Mouse (Mus musculus) heart, embryonic 11.5 days (tissue): Measurements from ENCODE around the gene Lims1. TPM values are rescaled to one million over a fixed set of nuclear protein-coding genes. Genes with fewer than 3 reads are reported as not detected.

Experiments used
- ATAC-seq: fragments of 200-750 bp; cut with Nextera tagmentation; replicated peaks from 2 replicates; pipeline ENCODE4 v1.8.0; 2017; ENCODE audit warnings: moderate library complexity; ENCODE audit not compliant: insufficient number of reproducible peaks, low FRiP score, low TSS enrichment
- H3K27ac ChIP-seq: fragments of 300-500 bp; sonication (generic); 2 replicates; pipeline ENCODE4 v1.5.1; 2014; ENCODE audit warnings: mild to moderate bottlenecking, low read depth, low read length
- H3K27me3 ChIP-seq: fragments of 300-500 bp; sonication (generic); 2 replicates; pipeline ENCODE4 v1.6.1; 2014; ENCODE audit warnings: mild to moderate bottlenecking, low read length, mixed read lengths; ENCODE audit not compliant: control insufficient read depth, insufficient read depth
- H3K36me3 ChIP-seq: fragments of 300-500 bp; sonication (generic); 2 replicates; pipeline ENCODE4 v1.6.1; 2014; ENCODE audit warnings: mild to moderate bottlenecking, low read length, moderate library complexity, mixed read lengths; ENCODE audit not compliant: control insufficient read depth, insufficient read depth
- H3K4me1 ChIP-seq: fragments of 300-500 bp; sonication (generic); 2 replicates; pipeline ENCODE4 v1.6.1; 2014; ENCODE audit warnings: low read length; ENCODE audit not compliant: control insufficient read depth, insufficient read depth
- H3K4me2 ChIP-seq: fragments of 300-500 bp; sonication (generic); 2 replicates; pipeline ENCODE4 v1.6.1; 2014; ENCODE audit warnings: mild to moderate bottlenecking, moderate library complexity
- H3K4me3 ChIP-seq: fragments of 300-500 bp; sonication (generic); 2 replicates; pipeline ENCODE4 v1.5.1; 2014; ENCODE audit warnings: low read depth, low read length
- H3K9ac ChIP-seq: fragments of 300-500 bp; sonication (generic); 2 replicates; pipeline ENCODE4 v1.6.1; 2014; ENCODE audit warnings: mild to moderate bottlenecking, low read depth, low read length, moderate library complexity
- H3K9me3 ChIP-seq: fragments of 300-500 bp; sonication (generic); replicated peaks from 2 replicates; pipeline ENCODE4 v1.6.1; 2016; ENCODE audit warnings: low read length; ENCODE audit not compliant: control insufficient read depth
- WGBS: fragments of 180-500 bp; shearing (Covaris S2); extraction: QIAGEN DNeasy Blood & Tissue Kit; methylation state at CpG from one replicate; pipeline ENCODE4 v1.1.7; 2014; ENCODE audit not compliant: insufficient replicate concordance; 5-methylcytosine and 5-hydroxymethylcytosine counted together
- polyA plus RNA-seq: library from polyadenylated mRNA; unstranded; fragments of >200 nt; fragmentation: Nextera tagmentation; extraction: Ambion mirVana; gene quantifications from 2 replicates; pipeline ENCODE4 v1.2.1, GENCODE M21; 2014

The Lims1 gene
- polyA plus RNA-seq, 1 experiment from 2014 or later = 120 TPM

DNA sequence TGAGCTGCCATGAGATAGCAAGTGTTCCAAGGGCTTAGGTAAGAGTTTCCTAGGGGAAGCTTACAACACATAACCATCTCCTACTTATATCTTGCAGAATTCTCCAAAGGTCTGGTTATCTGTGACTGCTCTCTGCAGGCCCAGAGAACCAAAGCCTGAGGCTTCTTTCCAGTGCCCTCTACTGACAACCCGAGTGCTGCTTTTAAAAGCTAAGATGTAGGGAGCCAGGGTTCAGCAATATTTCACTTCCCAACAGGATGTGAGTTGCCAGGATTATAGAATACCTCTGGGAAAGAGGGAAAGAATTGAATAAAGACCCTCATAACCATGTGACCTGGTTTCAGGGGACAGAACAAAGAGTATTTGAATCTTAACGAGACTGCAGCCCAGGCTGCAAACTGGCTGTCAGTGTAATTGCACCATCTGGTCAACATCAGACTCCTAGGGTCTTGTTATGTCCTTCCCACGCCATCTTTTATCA, 59.4 kb downstream of the Lims1 start:
- H3K4me3 ChIP-seq = no peak overlapping the region
- WGBS = 16% methylated on average over 3 of the region's 3 CpGs
- peaks cover 27% of the 10 kb centered on the region for H3K4me1 ChIP-seq
- peak overlapping the region; percentile 94 for H3K27ac ChIP-seq
- H3K4me2 ChIP-seq = peak overlapping the region; percentile 41
- no peaks in the 10 kb centered on the region for H3K36me3 ChIP-seq
- H3K9ac ChIP-seq = peak overlapping the region; percentile 39; the same call in 1 of the 2 replicates
- H3K27me3 ChIP-seq = no peaks in the 10 kb centered on the region
- ATAC-seq = 0 out of 2 replicates have a peak, but pooled peaks have one; percentile 13
- no peaks in the 10 kb centered on the region for H3K9me3 ChIP-seq

DNA sequence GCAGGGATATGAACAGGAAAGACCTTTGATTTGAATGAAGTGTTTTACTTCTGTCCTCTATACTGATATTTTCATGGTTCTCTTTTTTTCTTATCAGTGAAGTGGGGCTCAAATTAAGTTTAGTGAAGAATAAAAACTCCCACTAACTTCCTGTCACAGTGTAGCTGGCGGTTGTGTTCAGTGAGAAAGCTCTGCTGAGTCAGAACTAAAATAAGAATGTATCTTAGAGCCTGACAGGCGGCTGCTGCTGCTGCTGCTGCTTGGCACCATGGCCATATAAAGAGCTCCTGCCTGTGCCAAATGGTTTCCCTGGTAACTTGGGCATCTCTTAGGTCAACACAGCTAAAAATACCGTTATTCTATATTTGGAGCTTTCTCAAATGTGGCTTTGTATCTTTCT, 60.0 kb downstream of the Lims1 start:
- H3K4me3 ChIP-seq = no peak overlapping the region

DNA sequence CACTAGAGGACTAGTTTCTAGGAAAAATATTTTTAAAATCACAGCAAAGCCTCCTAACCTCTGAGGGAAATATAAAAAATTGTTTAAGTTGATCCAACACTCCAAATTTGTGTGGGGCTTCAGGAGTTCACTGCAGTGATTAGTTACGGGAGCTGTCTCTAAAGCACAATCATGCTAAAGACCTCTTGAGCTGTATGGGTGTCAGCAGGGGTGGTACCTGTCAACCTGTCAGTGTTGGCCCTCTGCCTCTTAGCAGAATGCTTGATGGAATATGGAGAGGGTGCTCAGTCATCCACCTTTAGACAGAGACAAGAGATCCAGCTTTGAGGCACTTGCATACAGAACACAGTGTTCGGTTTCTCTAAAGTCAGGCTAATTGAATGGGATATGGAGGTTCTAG, 60.5 kb downstream of the Lims1 start:
- no peaks in the 10 kb centered on the region for H3K27me3 ChIP-seq
- H3K9ac ChIP-seq = peak overlapping the region; percentile 54; the same call in 1 of the 2 replicates
- peaks cover 27% of the 10 kb centered on the region for H3K4me1 ChIP-seq
- peak overlapping the region; percentile 29 for H3K4me2 ChIP-seq
- H3K27ac ChIP-seq = peak overlapping the region; percentile 94
- no peaks in the 10 kb centered on the region for H3K36me3 ChIP-seq
- 55% methylated on average over 2 of the region's 2 CpGs for WGBS
- no peak overlapping the region for H3K4me3 ChIP-seq
- no peaks in the 10 kb centered on the region for H3K9me3 ChIP-seq
- no peak; the same call in 1 of the 2 replicates for ATAC-seq

More for the DNA sequence above, 60.0 kb downstream of the Lims1 start:
- Histone ChIP-seq H3K9ac (no peak overlapping the region), H3K4me2 (peak overlapping the region; percentile 41), H3K4me1 (peaks cover 27% of the 10 kb centered on the region), H3K36me3 (no peaks in the 10 kb centered on the region), H3K27ac (peak overlapping the region; percentile 94), H3K9me3 (no peaks in the 10 kb centered on the region), H3K27me3 (no peaks in the 10 kb centered on the region)
- WGBS = 18% methylated on average over 3 of the region's 3 CpGs
- ATAC-seq = peak; percentile 44; the same call in 1 of the 2 replicates

DNA sequence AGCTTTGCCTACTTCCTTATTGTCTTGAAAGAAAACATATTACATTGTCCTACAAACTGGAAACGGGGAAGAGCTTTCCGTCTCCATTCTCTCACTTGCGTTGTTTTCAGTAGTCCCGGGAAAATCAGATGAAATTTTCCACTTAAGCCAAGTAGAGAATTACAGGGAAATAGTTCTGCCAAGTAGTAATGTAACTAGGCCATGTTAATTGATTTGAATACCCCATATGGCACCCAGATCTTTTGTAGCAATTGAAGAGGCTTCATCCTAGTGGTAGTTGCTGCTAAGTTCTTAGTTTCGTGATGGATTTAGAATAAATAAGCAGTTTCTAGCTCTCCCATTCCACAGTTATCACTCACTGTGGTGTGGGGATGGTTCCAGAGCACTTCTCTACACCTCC, 62.4 kb downstream of the Lims1 start:
- Histone ChIP-seq H3K27ac (no peak overlapping the region), H3K36me3 (no peaks in the 10 kb centered on the region), H3K9ac (no peak overlapping the region), H3K27me3 (no peaks in the 10 kb centered on the region), H3K4me1 (peaks cover 27% of the 10 kb centered on the region), H3K9me3 (no peaks in the 10 kb centered on the region), H3K4me3 (no peak overlapping the region), H3K4me2 (no peak overlapping the region)
- WGBS = 76% methylated on average over 5 of the region's 5 CpGs
- ATAC-seq = no peak

DNA sequence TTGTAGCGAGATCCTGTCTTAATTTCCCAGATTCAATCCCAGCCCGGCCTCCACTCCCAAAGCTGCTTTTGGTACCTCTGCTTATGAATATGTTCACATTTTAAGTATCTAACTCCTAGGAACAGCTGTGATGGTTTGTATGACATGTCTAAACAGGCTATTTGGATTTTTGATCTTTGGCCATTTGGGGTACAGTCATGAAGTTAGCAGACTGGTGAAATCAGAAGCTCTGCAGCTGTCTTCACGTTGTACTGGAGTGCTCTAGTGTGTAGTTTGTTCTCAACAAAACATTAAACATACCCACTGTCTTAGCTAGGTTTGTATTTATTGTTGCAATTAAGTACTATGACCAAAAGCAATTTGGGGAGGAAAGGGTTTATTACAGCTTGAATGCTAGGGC, 63.7 kb downstream of the Lims1 start:
- WGBS = 93% methylated on average over 3 of the region's 3 CpGs
- Histone ChIP-seq H3K4me2 (no peak overlapping the region), H3K27me3 (no peaks in the 10 kb centered on the region), H3K27ac (no peak overlapping the region), H3K4me1 (peaks cover 31% of the 10 kb centered on the region), H3K36me3 (no peaks in the 10 kb centered on the region), H3K9ac (no peak overlapping the region), H3K9me3 (no peaks in the 10 kb centered on the region), H3K4me3 (no peak overlapping the region)
- no peak for ATAC-seq

DNA sequence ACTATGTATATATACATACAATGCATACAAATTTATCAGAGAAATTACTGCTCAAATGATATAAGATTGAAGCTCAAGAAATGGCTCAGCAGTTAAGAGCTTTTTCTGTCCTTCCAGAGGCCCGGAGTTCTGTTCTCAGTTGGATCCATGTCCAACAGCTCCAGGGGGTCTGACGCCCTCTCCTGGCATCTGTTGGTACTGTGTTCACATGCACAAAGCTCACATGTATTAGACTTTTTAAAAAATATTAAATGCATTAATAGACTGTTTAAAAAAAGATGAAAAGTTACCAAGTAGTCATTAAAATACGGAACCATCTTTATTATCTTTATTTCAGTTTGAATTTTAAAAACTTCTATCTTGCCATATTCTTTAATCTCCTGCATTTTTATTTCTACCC, 65.4 kb downstream of the Lims1 start:
- ATAC-seq = no peak
- Histone ChIP-seq H3K4me1 (peaks cover 36% of the 10 kb centered on the region), H3K27me3 (no peaks in the 10 kb centered on the region), H3K9ac (no peak overlapping the region), H3K4me3 (no peak overlapping the region), H3K9me3 (no peaks in the 10 kb centered on the region), H3K36me3 (no peaks in the 10 kb centered on the region), H3K4me2 (no peak overlapping the region), H3K27ac (no peak overlapping the region)
- whole genome bisulfite sequencing = 75% methylated on average over 3 of the region's 3 CpGs

DNA sequence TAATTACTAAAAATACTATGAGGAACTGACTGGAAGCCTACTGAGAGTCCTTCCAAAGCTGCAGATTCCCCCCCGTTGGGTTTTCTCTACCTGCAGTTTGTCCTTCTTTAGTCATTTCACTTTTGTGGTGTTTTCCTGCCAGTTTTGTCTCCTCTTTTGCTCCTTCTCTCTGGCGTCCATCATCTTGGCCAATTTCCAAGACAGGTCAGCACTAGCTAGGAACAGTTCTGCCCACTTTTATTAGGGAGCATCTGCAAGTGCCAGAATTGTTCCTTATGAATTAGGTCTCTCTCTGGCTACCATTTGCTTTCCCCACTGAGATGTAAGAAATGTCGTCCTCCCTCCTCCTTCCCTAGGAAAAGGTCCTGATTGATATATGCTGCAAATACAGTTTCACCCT, 65.9 kb downstream of the Lims1 start:
- Histone ChIP-seq H3K9me3 (no peaks in the 10 kb centered on the region), H3K9ac (no peak overlapping the region), H3K4me1 (peaks cover 36% of the 10 kb centered on the region), H3K36me3 (no peaks in the 10 kb centered on the region), H3K4me3 (no peak overlapping the region), H3K27me3 (no peaks in the 10 kb centered on the region), H3K4me2 (no peak overlapping the region), H3K27ac (no peak overlapping the region)
- no peak for ATAC-seq
- 66% methylated on average over 3 of the region's 3 CpGs for WGBS

DNA sequence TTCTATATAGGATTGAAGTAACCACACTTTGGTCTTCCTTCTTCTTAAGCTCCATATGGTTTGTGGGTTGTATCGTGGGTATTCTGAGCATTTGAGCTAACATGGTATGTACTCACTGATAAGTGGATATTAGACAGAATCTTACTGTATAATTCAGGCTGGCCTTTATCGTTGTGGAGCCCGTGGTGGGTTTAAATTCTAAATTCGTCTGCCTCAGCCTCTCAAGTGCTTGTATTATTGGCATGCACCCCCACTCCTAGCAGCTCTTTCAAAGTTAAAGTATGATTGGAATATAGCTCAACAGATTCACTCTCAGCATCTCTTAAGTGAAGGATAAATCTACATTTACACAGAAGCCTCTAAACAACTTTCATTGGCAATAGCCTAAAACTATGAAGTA, 69.2 kb downstream of the Lims1 start:
- Histone ChIP-seq H3K9me3 (no peaks in the 10 kb centered on the region), H3K9ac (no peak overlapping the region), H3K27ac (peak overlapping the region; percentile 90; the same call in 1 of the 2 replicates), H3K4me3 (no peak overlapping the region), H3K4me1 (peaks cover 41% of the 10 kb centered on the region), H3K36me3 (no peaks in the 10 kb centered on the region), H3K4me2 (peak overlapping the region; percentile 24; the same call in 1 of the 2 replicates), H3K27me3 (no peaks in the 10 kb centered on the region)
- WGBS = 43% methylated on average over 4 of the region's 4 CpGs
- no peak for ATAC-seq
